Mouse (Mus musculus) limb, embryonic 14.5 days (tissue): ENCODE measurements around the gene Tstd2. TPM values are rescaled to one million over a fixed set of nuclear protein-coding genes. Genes with fewer than 3 reads are reported as not detected.

Experiments used
- ATAC-seq: fragments of 200-750 bp; cut with Nextera tagmentation; 2 replicates; pipeline ENCODE4 v1.8.0; 2017; ENCODE audit warnings: low read depth, moderate number of reproducible peaks, moderate TSS enrichment; ENCODE audit not compliant: low FRiP score
- DNase-seq: peaks from one replicate; pipeline ENCODE4 v3.0.0-alpha.2; 2015; ENCODE audit warnings: low spot score
- H3K27ac ChIP-seq: fragments of 300-500 bp; sonication (generic); replicated peaks from 2 replicates; pipeline ENCODE4 v1.5.1; 2014; ENCODE audit warnings: low read depth, mild to moderate bottlenecking, low read length, moderate library complexity, mixed read lengths
- H3K27me3 ChIP-seq: fragments of 300-500 bp; sonication (generic); 2 replicates; pipeline ENCODE4 v1.6.1; 2014; ENCODE audit warnings: low read length, mixed read lengths; ENCODE audit not compliant: control insufficient read depth, insufficient read depth
- H3K36me3 ChIP-seq: fragments of 300-500 bp; sonication (generic); 2 replicates; pipeline ENCODE4 v1.6.1; 2014; ENCODE audit warnings: mild to moderate bottlenecking, low read length, moderate library complexity, mixed read lengths; ENCODE audit not compliant: control insufficient read depth, insufficient read depth
- H3K4me1 ChIP-seq: fragments of 300-500 bp; sonication (generic); 2 replicates; pipeline ENCODE4 v1.6.1; 2014; ENCODE audit warnings: antibody characterized with exemption, low read length, mixed read lengths; ENCODE audit not compliant: control insufficient read depth, insufficient read depth
- H3K4me2 ChIP-seq: fragments of 300-500 bp; sonication (generic); replicated peaks from 2 replicates; pipeline ENCODE4 v1.6.1; 2014; ENCODE audit warnings: low read depth, mild to moderate bottlenecking, low read length, moderate library complexity; ENCODE audit not compliant: severe bottlenecking
- H3K4me3 ChIP-seq: fragments of 300-500 bp; sonication (generic); replicated peaks from 2 replicates; pipeline ENCODE4 v1.5.1; 2014; ENCODE audit warnings: low read length
- H3K9ac ChIP-seq: fragments of 300-500 bp; sonication (generic); 2 replicates; pipeline ENCODE4 v1.6.1; 2014; ENCODE audit warnings: mild to moderate bottlenecking, low read depth, low read length, moderate library complexity; ENCODE audit not compliant: severe bottlenecking
- H3K9me3 ChIP-seq: fragments of 300-500 bp; sonication (generic); 2 replicates; pipeline ENCODE4 v1.6.1; 2016; ENCODE audit warnings: low read length; ENCODE audit not compliant: control insufficient read depth
- POLR2A ChIP-seq: fragments of 200-500 bp; IDR thresholded peaks from 2 replicates; pipeline ENCODE4 v1.8.0; 2012; ENCODE audit warnings: inconsistent platforms, mild to moderate bottlenecking, moderate library complexity, borderline replicate concordance; ENCODE audit not compliant: insufficient read depth, insufficient read length; ENCODE audit errors: extremely low read depth
- WGBS: fragments of 180-500 bp; shearing (Covaris S2); extraction: QIAGEN DNeasy Blood & Tissue Kit; methylation state at CpG from one replicate; pipeline ENCODE4 v1.1.7; 2014; 5-methylcytosine and 5-hydroxymethylcytosine counted together
- polyA plus RNA-seq, 2 experiments: library from polyadenylated mRNA; depleted of rRNA in 1 of 2; stranded (reverse) in 1 of 2; unstranded in 1 of 2; fragments of >200 nt; fragmentation: Nextera tagmentation in 1 of 2; extraction: Ambion mirVana in 1 of 2; gene quantifications; 2 replicates each; pipeline versions ENCODE4 v1.2.1 to v1.2.3; 2012 to 2014

Gene Tstd2
- polyA plus RNA-seq, 2 experiments: 17.5 to 26.6 TPM

GRCm38 (mm10) chr4:46102078-46102769 lies 36.3 kb downstream of the Tstd2 start:
- H3K4me3 ChIP-seq: no peak overlapping the region
- H3K27me3 ChIP-seq: no peaks in the 10 kb centered on the region
- no peaks in the 10 kb centered on the region for H3K9me3 ChIP-seq
- no peak overlapping the region for H3K9ac ChIP-seq
- peaks cover 10% of the 10 kb centered on the region; the same call in 1 of the 2 replicates for H3K4me1 ChIP-seq
- ATAC-seq (no peak), DNase-seq (no peak)
- no peak overlapping the region for H3K27ac ChIP-seq
- no peak overlapping the region for H3K4me2 ChIP-seq
- H3K36me3 ChIP-seq: no peaks in the 10 kb centered on the region
- whole genome bisulfite sequencing: 84% methylated on average over 10 of the region's 10 CpGs
- TF ChIP-seq POLR2A: no peak

- H3K4me3 ChIP-seq: no peak overlapping the region
- ATAC-seq (peak; percentile 77), DNase-seq (no peak)
- H3K9ac ChIP-seq: no peak overlapping the region
- H3K27me3 ChIP-seq: no peaks in the 10 kb centered on the region
- peaks cover 10% of the 10 kb centered on the region; the same call in 1 of the 2 replicates for H3K4me1 ChIP-seq
- WGBS: 8% methylated on average over 14 of the region's 14 CpGs
- peak overlapping the region; percentile 20; the same call in 1 of the 2 replicates for H3K27ac ChIP-seq
- no peaks in the 10 kb centered on the region for H3K36me3 ChIP-seq
- TF ChIP-seq POLR2A: no peak
- no peak overlapping the region for H3K4me2 ChIP-seq
- no peaks in the 10 kb centered on the region for H3K9me3 ChIP-seq
Observed at GRCm38 (mm10) chr4:46101211-46101711, 37.2 kb downstream of the Tstd2 start.

- H3K4me2 ChIP-seq: no peak overlapping the region
- no peaks in the 10 kb centered on the region for H3K36me3 ChIP-seq
- H3K27ac ChIP-seq: no peak overlapping the region
- H3K4me1 ChIP-seq: peaks cover 10% of the 10 kb centered on the region; the same call in 1 of the 2 replicates
- H3K9me3 ChIP-seq: no peaks in the 10 kb centered on the region
- no peaks in the 10 kb centered on the region for H3K27me3 ChIP-seq
- TF ChIP-seq POLR2A: no peak
- WGBS: 54% methylated on average over 6 of the region's 7 CpGs
- H3K9ac ChIP-seq: no peak overlapping the region
- ATAC-seq (no peak), DNase-seq (no peak)
- no peak overlapping the region for H3K4me3 ChIP-seq
Observed at GRCm38 (mm10) chr4:46100539-46100938, 38.0 kb downstream of the Tstd2 start.

GRCm38 (mm10) chr4:46099132-46099531 lies 39.4 kb downstream of the Tstd2 start:
- Histone ChIP-seq H3K4me3 (no peak overlapping the region), H3K27ac (no peak overlapping the region), H3K9ac (no peak overlapping the region), H3K27me3 (no peaks in the 10 kb centered on the region), H3K36me3 (no peaks in the 10 kb centered on the region), H3K9me3 (no peaks in the 10 kb centered on the region), H3K4me1 (peaks cover 10% of the 10 kb centered on the region; the same call in 1 of the 2 replicates), H3K4me2 (no peak overlapping the region)
- WGBS: 69% methylated on average over 9 of the region's 9 CpGs
- TF ChIP-seq POLR2A: no peak
- ATAC-seq (no peak), DNase-seq (no peak)

- ATAC-seq (no peak), DNase-seq (no peak)
- Histone ChIP-seq H3K27ac (no peak overlapping the region), H3K36me3 (no peaks in the 10 kb centered on the region), H3K4me1 (peaks cover 10% of the 10 kb centered on the region; the same call in 1 of the 2 replicates), H3K27me3 (no peaks in the 10 kb centered on the region), H3K4me3 (no peak overlapping the region), H3K4me2 (no peak overlapping the region), H3K9ac (no peak overlapping the region), H3K9me3 (no peaks in the 10 kb centered on the region)
- no peak for TF ChIP-seq POLR2A
- 100% methylated on average over 2 of the region's 2 CpGs for WGBS
Observed at GRCm38 (mm10) chr4:46097591-46097990, 40.9 kb downstream of the Tstd2 start.
